Mouse (Mus musculus) thymus, postnatal 0 days (tissue): ENCODE measurements at regions not wholly inside any gene's neighbourhood (a gene's known extent, or its start where the extent isn't known, plus 50 kb on each side); places are given as distances from the start of the nearest gene placed in this dataset.

Experiments used
- DNase-seq: peaks from one replicate; pipeline ENCODE4 v3.0.0-alpha.2; 2015; ENCODE audit warnings: low spot score

DNA sequence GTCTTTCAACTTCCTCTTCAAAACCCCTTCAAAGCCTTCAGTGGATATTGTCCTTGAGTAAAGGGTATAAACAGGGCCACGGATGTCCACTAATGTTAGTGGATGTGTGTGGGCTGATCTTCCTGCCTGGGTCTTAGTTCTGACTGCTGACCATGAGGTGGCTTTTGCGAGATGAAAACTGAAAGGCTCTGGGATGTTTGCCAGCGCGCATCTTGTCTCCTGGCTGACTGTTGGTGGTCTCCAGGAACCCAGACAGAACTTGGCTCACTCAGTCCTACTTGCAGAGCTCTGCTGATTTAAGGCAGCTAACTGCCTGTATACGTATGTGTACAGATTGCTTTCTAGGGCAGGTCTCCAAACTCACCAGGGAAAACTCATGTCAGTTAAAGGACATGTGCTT, 125.5 kb upstream of the Prdm1 start:
- no peak for DNase-seq

DNA sequence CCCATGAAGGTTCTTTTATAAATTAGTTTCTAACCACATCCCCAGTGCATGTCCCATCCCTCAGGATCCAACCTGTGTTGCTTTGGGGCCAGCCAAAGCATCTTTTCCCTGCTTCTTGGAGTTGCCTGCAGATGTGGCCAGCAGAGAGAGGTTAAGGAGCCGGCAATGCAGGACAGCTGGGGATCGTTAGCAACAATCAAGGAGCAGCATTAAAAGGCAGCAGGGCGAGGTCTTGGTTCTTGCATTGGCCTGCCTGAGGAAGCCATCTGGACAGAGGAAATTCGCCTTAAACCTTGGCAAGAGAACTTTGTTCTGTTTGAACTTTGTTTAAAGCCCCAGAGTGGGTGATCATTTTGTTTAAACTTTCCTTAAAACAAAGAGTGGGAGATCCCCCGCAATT, 118.7 kb upstream of the Prdm1 start:
- no peak for DNase-seq

- no peak for DNase-seq
Measured at GRCm38 (mm10) chr10:44646615-44647014, 118.3 kb upstream of the Prdm1 start.

DNA sequence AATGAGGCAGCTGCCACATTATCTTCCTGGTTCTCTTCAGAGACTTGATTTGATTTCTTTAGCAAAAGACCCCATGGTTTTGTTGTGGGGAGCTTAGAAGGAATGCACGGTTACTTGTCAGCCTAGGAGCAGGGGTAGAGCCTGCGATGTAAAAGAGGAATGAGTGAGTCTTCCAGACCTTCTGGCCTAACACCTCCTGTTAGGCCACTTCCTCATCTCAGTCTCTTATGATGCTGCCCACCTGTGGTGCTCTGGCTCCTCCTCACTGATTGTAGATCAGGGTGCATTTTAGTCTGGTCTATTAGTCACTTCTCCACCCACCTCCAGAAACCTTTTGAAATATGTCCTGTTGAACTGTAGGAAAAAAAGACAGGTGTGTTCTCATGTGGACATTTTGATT, 113.3 kb upstream of the Prdm1 start:
- DNase-seq, result no peak

GRCm38 (mm10) chr10:44640620-44641019, 112.3 kb upstream of the Prdm1 start:
- DNase-seq, result no peak

DNA sequence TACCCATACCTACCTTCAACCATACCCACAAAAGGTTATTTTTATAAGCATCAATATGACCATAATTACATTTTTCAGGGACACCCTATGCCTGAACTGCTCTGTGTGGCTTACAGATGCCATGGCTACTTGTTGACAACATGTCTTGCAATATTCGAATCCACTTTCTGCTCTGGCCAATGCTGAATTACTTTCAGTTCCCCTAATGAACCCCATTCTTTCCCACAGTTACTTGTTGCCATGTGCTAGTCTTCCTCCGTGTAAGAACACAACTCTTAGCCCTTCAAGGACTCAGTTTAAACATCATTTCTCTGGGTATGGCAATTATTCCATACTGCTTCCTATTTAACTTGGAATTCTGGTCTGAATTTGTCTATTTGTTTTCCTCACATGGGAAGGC, 110.4 kb upstream of the Prdm1 start:
- no peak for DNase-seq

- DNase-seq, result no peak
Measured at GRCm38 (mm10) chr10:44636786-44637185, 108.5 kb upstream of the Prdm1 start.

- no peak for DNase-seq
Measured at GRCm38 (mm10) chr10:44636061-44636460, 107.8 kb upstream of the Prdm1 start.

- DNase-seq, result no peak
Measured at GRCm38 (mm10) chr10:44631584-44631983, 103.3 kb upstream of the Prdm1 start.

DNA sequence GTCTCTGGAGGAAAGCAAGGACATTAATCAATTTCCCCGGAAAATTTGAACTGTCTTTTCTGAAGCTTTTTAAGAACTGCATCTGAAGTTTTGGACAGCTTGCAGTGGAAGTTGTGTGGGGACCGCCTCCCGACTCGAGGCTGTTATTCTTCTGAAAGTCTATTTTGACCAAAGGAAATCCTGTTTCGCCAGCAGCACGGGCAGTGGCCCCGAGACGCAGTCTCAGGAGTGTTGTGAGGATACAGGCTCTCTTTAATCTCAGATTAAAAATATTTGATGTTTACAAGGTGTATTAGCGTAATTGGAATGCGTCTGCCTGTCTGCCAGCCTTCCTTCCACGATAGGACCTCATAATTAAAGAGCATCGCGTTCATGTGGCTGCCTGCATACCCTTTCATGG, 102.2 kb upstream of the Prdm1 start:
- no peak for DNase-seq

- no peak for DNase-seq
Measured at GRCm38 (mm10) chr10:44628387-44628786, 100.1 kb upstream of the Prdm1 start.

GRCm38 (mm10) chr10:44627431-44627830, 99.1 kb upstream of the Prdm1 start:
- DNase-seq, result no peak

DNA sequence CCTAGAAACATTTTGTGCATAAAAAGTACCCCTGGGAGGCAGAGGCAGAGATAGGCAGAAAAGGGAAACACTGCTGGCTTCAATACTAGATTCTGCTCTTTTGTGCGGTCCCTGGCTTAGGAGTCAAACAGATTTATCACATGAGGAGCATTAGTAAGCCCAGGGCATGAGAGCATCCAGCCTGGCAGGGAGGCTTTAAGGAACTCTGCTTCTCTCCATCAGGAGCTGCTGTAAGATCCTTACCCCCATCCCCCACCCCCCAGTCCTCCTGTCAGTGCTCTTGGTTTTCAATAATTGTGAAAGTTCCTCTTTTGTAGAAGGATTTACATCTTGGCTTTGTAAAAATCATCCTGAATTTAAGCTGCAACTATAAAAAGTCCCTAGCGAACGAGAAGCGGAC, 97.2 kb upstream of the Prdm1 start:
- no peak for DNase-seq

DNA sequence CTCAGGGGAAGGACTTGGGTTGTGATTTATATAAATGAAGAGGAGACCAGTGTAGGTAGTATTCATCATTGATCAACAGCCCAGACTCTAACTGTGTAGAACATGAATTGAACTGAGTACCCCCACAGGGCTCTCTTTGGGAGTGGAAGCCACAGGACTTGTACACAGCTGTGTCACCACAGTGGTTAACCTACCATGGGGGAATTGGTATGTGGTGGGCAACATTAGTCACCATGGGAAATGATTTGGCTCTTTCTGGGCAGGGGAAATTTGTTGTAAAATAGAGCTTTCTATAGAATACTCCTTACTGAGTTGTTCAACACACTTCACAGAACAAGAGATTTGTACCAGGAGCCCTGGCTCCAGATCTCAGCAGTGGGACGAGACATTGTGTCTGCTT, 87.3 kb upstream of the Prdm1 start:
- DNase-seq, result no peak

- no peak for DNase-seq
Measured at GRCm38 (mm10) chr10:44612571-44612970, 84.3 kb upstream of the Prdm1 start.

- DNase-seq, result no peak
Measured at GRCm38 (mm10) chr10:44611399-44611798, 83.1 kb upstream of the Prdm1 start.

DNA sequence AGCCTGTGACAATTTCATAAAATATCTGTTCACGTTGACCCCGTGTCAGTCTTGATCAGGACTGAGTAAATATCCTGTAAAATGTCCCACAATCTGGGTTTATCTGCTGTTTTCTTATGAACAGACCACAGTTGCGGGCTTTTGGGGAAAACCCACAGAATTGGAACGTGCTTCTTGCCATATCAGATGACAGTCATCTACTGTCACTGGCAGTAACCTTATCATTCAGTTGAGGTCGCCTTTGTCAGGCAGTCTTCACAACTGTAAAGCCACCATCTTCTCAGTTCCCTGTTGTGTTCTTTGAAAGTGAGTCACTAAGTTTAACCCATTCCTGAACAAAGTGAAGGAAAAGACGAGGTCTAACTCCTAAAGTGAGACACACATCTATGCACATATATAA, 80.9 kb upstream of the Prdm1 start:
- no peak for DNase-seq

DNA sequence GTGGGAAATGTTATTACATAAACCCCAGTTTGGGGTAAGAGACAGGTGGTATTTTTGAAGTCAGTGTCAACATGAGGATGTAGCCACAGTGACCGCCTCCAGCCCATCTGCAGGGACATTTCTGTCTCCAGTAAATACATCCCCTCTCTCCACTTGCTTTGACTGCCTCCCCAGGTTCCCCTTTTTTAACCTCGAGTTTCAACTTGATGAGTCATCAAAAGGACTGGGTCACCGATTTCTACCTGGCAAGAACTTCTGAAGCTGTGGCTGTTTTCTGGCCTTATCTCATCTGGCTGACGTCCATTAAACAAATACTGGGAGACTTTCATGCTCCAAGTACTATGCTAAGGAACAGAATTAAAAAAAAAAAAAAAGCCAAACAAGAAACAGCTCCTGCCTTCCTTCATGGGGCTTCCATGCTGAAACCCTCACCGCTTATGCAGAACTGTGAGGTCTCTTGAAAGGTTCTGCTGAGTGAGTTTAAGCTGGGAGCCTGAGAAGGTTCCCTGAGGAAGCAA, 79.1 kb upstream of the Prdm1 start:
- DNase-seq, result no peak

- DNase-seq, result no peak
Measured at GRCm38 (mm10) chr10:44604512-44604911, 76.2 kb upstream of the Prdm1 start.

DNA sequence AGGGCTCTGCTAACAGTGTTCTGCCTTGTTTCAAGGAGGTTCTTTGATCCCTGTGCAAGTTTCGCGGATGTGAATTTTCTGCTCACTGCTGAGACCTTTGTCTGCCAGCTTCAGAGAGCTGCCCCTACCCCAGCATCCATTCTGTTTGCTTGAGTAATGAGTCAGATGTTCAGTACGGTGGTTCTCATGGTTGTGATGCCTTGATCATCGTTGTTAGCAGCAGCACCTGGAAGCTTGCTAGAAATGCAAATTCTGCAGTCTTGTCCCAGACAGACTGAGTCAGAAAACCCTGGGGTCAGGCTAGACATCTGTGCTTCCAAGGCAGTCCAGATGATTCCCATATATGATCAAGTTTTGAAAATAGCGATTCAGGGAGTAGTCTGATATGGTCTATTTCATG, 75.2 kb upstream of the Prdm1 start:
- no peak for DNase-seq

DNA sequence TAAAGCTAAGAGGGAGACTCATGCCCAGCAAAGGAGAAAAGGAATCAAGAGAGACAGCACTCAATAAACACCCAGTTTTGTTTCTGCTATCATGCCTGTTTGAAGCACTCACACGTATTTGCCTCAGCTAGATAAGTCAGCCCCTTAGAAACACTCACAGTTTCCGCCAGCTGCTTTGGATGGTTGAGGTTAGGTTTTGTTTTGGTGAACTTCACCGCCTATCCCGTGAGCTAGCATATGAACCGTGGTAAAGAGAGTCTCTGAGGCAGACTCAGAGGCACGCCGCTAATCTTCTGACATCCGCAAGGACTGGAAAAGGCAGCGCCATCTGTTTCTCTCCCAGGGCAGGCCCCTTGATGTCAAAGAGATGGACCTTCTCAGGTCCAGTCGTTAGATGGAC, 73.2 kb upstream of the Prdm1 start:
- no peak for DNase-seq

GRCm38 (mm10) chr10:44599964-44600334, 71.6 kb upstream of the Prdm1 start:
- no peak for DNase-seq

DNA sequence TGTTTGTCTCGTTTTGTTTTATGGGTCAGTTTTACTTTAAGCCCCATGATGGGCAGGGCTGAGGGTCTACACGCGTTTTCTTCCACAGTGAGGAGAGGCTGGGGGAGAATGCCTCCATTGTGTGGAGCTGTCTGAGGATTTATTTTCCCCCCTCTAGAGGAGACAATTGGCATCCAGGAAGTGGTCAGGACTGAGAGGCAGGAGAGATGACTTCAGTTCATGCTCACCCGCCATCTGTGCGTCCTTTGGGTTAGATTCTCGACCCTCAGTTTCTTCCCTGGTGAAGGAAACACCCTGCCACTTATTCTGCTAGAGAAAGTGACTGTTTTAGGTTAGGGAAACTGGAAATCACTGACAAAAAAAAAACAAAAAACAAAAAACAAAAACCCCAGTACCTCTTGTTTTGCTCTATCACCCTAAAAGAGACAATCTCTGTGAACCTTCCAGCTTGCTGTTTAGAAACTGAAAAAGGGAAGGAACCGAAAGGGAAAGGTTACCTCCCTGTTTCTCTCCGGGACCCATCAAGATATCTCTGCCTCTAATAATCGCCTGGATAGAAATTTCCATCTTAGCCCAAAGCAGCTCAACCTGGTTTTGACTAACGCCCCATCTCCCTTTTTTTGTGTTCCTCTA, 71.1 kb upstream of the Prdm1 start:
- peak; percentile 4 for DNase-seq

- DNase-seq, result no peak
Measured at GRCm38 (mm10) chr10:44598615-44599014, 70.3 kb upstream of the Prdm1 start.
